ENCODE assay signal across 29 mouse cellular contexts in genomic region chr7:63863046-63863445, GRCm38 (mm10). TPM values are rescaled to one million over a fixed set of nuclear protein-coding genes. Genes with fewer than 3 reads are reported as not detected.
DNase-seq lines count a peak whose midpoint lies in the region; ATAC-seq and TF ChIP-seq lines count a peak whose summit lies in the region.
"Had no signal": no experiment of that assay in that cellular context is flagged by ENCODE, and none has a peak within 500 bp of the region (broad histone marks: within the 10 kb centered on the region; RNA-seq: fewer than 3 reads in every experiment).

No protein-coding gene starts in this region.

- no peak overlapping the region for H3K9ac ChIP-seq in liver, adult 2 months (ENCODE audit: low read depth, low read length)
- no peak overlapping the region for H3K9ac ChIP-seq in liver, postnatal 0 days (replicated peaks)
- H3K9ac ChIP-seq: embryonic facial prominence, embryonic 13.5 days; embryonic facial prominence, embryonic 15.5 days; forebrain, embryonic 12.5 days had no signal

- H3K4me2 ChIP-seq in liver, postnatal 0 days (ENCODE audit: low read depth, low read length) = no peak overlapping the region
- H3K4me2 ChIP-seq: embryonic facial prominence, embryonic 13.5 days; embryonic facial prominence, embryonic 15.5 days; forebrain, embryonic 12.5 days had no signal

- H3K27me3 ChIP-seq in heart, embryonic 10.5 days (ENCODE audit: insufficient read depth, poor library complexity, severe bottlenecking) = 0 out of 2 replicates have a peak, but pooled peaks cover 3% of the 10 kb centered on the region
- no peaks in the 10 kb centered on the region for H3K27me3 ChIP-seq in liver, adult 2 months (ENCODE audit: control insufficient read depth, insufficient read depth, low read length)
- H3K27me3 ChIP-seq in liver, postnatal 0 days (ENCODE audit: insufficient read depth, low read length) = no peaks in the 10 kb centered on the region
- H3K27me3 ChIP-seq: CH12.LX; embryonic facial prominence, embryonic 13.5 days; embryonic facial prominence, embryonic 15.5 days; forebrain, embryonic 12.5 days; Patski had no signal

- no peak overlapping the region for H3K4me3 ChIP-seq in heart, embryonic 10.5 days
- H3K4me3 ChIP-seq in liver, adult 2 months (ENCODE audit: insufficient read depth, low read depth, low read length) = no peak overlapping the region
- H3K4me3 ChIP-seq in liver, postnatal 0 days (ENCODE audit: low read depth, low read length) = no peak overlapping the region
- H3K4me3 ChIP-seq: embryonic facial prominence, embryonic 13.5 days; embryonic facial prominence, embryonic 15.5 days; erythroblast, embryonic 14.5 days; forebrain, embryonic 10.5 days; forebrain, embryonic 12.5 days had no signal

- no peak for ATAC-seq in liver, postnatal 0 days
- ATAC-seq: activated CD4-positive, CD25-positive, alpha-beta regulatory T cell, adult 4 months; CD4-positive, CD25-positive, alpha-beta regulatory T cell, adult 4 months; forebrain, embryonic 14.5 days; forebrain, embryonic 16.5 days; Patski had no signal

- H3K36me3 ChIP-seq in heart, embryonic 10.5 days = no peaks in the 10 kb centered on the region
- H3K36me3 ChIP-seq in liver, adult 2 months (ENCODE audit: control insufficient read depth, insufficient read depth, low read length) = no peaks in the 10 kb centered on the region
- H3K36me3 ChIP-seq in liver, postnatal 0 days (replicated peaks; ENCODE audit: insufficient read depth, low read length) = no peaks in the 10 kb centered on the region
- H3K36me3 ChIP-seq: embryonic facial prominence, embryonic 13.5 days; embryonic facial prominence, embryonic 15.5 days; forebrain, embryonic 10.5 days; forebrain, embryonic 12.5 days; G1E had no signal

- no peak for TF ChIP-seq EP300 in liver, postnatal 0 days (IDR thresholded peaks at IDR 0.05; ENCODE audit: low read depth)

- H3K9me3 ChIP-seq in heart, embryonic 10.5 days = no peaks in the 10 kb centered on the region
- H3K9me3 ChIP-seq in liver, postnatal 0 days (ENCODE audit: low read length) = no peaks in the 10 kb centered on the region
- H3K9me3 ChIP-seq: embryonic facial prominence, embryonic 13.5 days; embryonic facial prominence, embryonic 15.5 days; forebrain, embryonic 10.5 days; forebrain, embryonic 12.5 days; G1E had no signal

- H3K4me1 ChIP-seq in heart, embryonic 10.5 days = peaks cover 8% of the 10 kb centered on the region; the same call in 1 of the 2 replicates
- H3K4me1 ChIP-seq in liver, adult 2 months (ENCODE audit: control insufficient read depth, insufficient read depth, low read length) = no peaks in the 10 kb centered on the region
- H3K4me1 ChIP-seq in liver, postnatal 0 days (ENCODE audit: insufficient read depth) = peaks cover 5% of the 10 kb centered on the region; the same call in 1 of the 2 replicates

- TF ChIP-seq CTCF in liver, adult 2 months (IDR thresholded peaks at IDR 0.05; ENCODE audit: low read depth, low read length) = no peak
- no peak for TF ChIP-seq CTCF in liver, postnatal 0 days (IDR thresholded peaks at IDR 0.05; ENCODE audit: low read depth)

- DNase-seq in cerebellum, adult 11-12 months = peak; percentile 2
- DNase-seq in cerebellum, adult 11 months = no peak
- DNase-seq in heart, embryonic 10.5 days (ENCODE audit: low spot score) = peak; percentile 56
- DNase-seq in heart, adult 18-20 months = no peak
- peak; percentile 15 for DNase-seq in liver, adult 2 months (ENCODE audit: extremely low read depth, low read depth, low spot score)
- no peak for DNase-seq in liver, postnatal 0 days
- DNase-seq: adrenal gland, adult 8-10 months; adrenal gland, postnatal 14 days; adrenal gland, postnatal 36 days; B cell, adult 2 months; cerebellum, adult 2 months; cerebellum, adult 9-10 months; cerebellum, postnatal 10 days; cerebellum, postnatal 25 days had no signal

- TF ChIP-seq POLR2A in liver, adult 2 months (IDR thresholded peaks at IDR 0.05; ENCODE audit: extremely low read depth, insufficient read depth, low read length) = no peak

- no peak overlapping the region for H3K27ac ChIP-seq in heart, embryonic 10.5 days
- no peak overlapping the region for H3K27ac ChIP-seq in liver, adult 2 months (replicated peaks; ENCODE audit: insufficient read depth, low read depth, low read length)
- H3K27ac ChIP-seq in liver, postnatal 0 days (ENCODE audit: low read depth) = no peak overlapping the region
- H3K27ac ChIP-seq: embryonic facial prominence, embryonic 13.5 days; embryonic facial prominence, embryonic 15.5 days; forebrain, embryonic 10.5 days; forebrain, embryonic 12.5 days had no signal

- no peaks in the 10 kb centered on the region for H3K79me2 ChIP-seq in liver, adult 2 months (ENCODE audit: control insufficient read depth, insufficient read depth, low read length)

- WGBS in heart, embryonic 10.5 days = 62% methylated on average over 1 of the region's 1 CpGs
- WGBS in liver, adult 2 months = 75% methylated on average over 1 of the region's 1 CpGs
- 56% methylated on average over 1 of the region's 1 CpGs for WGBS in liver, postnatal 0 days (ENCODE audit: insufficient replicate concordance)

RNA-seq across cellular contexts. Expression of gene E030018B13Rik, which starts 53.6 kb away (rescaled TPM):
- polyA plus RNA-seq in heart, embryonic 10.5 days (2016; fragmentation: Nextera tagmentation; extraction: Ambion mirVana) = 0.18 TPM in 1 of 2 replicates, not detected in the other
- not detected for total RNA-seq in heart, adult 18-20 months (2021)
- total RNA-seq in liver, adult 2 months (2014; rRNA removed) = 0.09 TPM in 1 of 2 replicates, not detected in the other
- not detected in 2 replicates for polyA plus RNA-seq in liver, adult 2 months (2012; rRNA removed)
- 0.14 TPM in 1 of 2 replicates, not detected in the other for polyA plus RNA-seq in liver, postnatal 0 days (2015; fragmentation: Nextera tagmentation; extraction: Ambion mirVana)
- total RNA-seq: adrenal gland, adult 18-20 months; adrenal gland, postnatal 14 days; adrenal gland, postnatal 36 days; CH12.LX; G1E had no signal
- polyA plus RNA-seq: CD4-positive, CD25-positive, alpha-beta regulatory T cell, adult 4 months; cerebellum, adult 2 months; cortical plate, adult 2 months; embryonic facial prominence, embryonic 11.5 days; embryonic facial prominence, embryonic 13.5 days; erythroblast, embryonic 14.5 days; forebrain, embryonic 10.5 days; forebrain, embryonic 12.5 days; forebrain, embryonic 14.5 days; G1E; Patski had no signal

Comparison
In these comparisons a context has a peak if more than half of its experiments do, and no peak if none do; other contexts are left out.
1. DNase-seq: peak in cerebellum, adult 11-12 months (single experiment), heart, embryonic 10.5 days (single experiment) and liver, adult 2 months (single experiment); none in cerebellum, adult 11 months (single experiment), heart, adult 18-20 months (0 of 2) and liver, postnatal 0 days (single experiment).